Mouse (Mus musculus): ENCODE data around the gene Prn.

DNA sequence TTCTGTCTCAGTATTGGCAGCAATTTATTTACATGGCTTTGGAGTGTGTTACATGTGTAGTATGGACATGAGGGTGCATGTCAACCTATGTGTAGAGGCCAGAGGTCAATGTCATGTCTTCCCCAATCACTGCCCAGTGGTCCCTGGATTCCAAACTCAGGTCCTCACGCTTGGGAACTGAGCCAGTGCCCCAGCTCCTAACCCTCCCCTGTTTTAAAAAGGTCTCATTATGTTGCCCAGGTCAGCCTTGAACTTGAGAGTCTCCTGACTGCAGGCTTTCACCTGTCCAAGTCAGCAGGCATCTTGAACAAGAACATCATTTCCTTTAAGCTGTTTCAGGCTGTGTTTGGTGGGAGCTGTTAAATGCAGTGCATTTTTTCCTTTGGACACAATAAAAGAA lies 851 bp upstream of the Prn start:
- TF ChIP-seq CTCF (IDR thresholded peaks at IDR 0.05; ENCODE audit: extremely low read depth, insufficient read depth, low read length) (no peak), POLR2A (IDR thresholded peaks at IDR 0.05; ENCODE audit: extremely low read depth, insufficient read depth, low read length) (no peak)
